Mouse (Mus musculus) kidney, embryonic 16.5 days (tissue): ENCODE data around the gene Kif1b. TPM values are rescaled to one million over a fixed set of nuclear protein-coding genes. Genes with fewer than 3 reads are reported as not detected.
A peak's percentile ranks its signal among the peaks of the same experiment; 100 is the strongest.

Experiments
- ATAC-seq: fragments of 200-750 bp; cut with Nextera tagmentation; 2 replicates; pipeline ENCODE4 v1.8.0; 2017; ENCODE audit warnings: moderate TSS enrichment; ENCODE audit not compliant: low FRiP score, low TSS enrichment
- H3K27ac ChIP-seq: fragments of 300-500 bp; sonication (generic); 2 replicates; pipeline ENCODE4 v1.5.1; 2014; ENCODE audit warnings: low read length
- H3K27me3 ChIP-seq: fragments of 300-500 bp; sonication (generic); 2 replicates; pipeline ENCODE4 v1.6.1; 2014; ENCODE audit warnings: low read length, control low read depth, mixed read lengths; ENCODE audit not compliant: insufficient read depth
- H3K36me3 ChIP-seq: fragments of 300-500 bp; sonication (generic); 2 replicates; pipeline ENCODE4 v1.6.1; 2014; ENCODE audit warnings: low read length, control low read depth, mixed read lengths; ENCODE audit not compliant: insufficient read depth
- H3K4me1 ChIP-seq: fragments of 300-500 bp; sonication (generic); 2 replicates; pipeline ENCODE4 v1.6.1; 2014; ENCODE audit warnings: low read length, control low read depth, mixed read lengths; ENCODE audit not compliant: insufficient read depth
- H3K4me2 ChIP-seq: fragments of 300-500 bp; sonication (generic); replicated peaks from 2 replicates; pipeline ENCODE4 v1.6.1; 2014; ENCODE audit warnings: low read depth, low read length
- H3K4me3 ChIP-seq: fragments of 300-500 bp; sonication (generic); 2 replicates; pipeline ENCODE4 v1.5.1; 2014; ENCODE audit warnings: mild to moderate bottlenecking, low read length
- H3K9ac ChIP-seq: fragments of 300-500 bp; sonication (generic); replicated peaks from 2 replicates; pipeline ENCODE4 v1.6.1; 2014; ENCODE audit warnings: low read length
- H3K9me3 ChIP-seq: fragments of 300-500 bp; sonication (generic); 2 replicates; pipeline ENCODE4 v1.6.1; 2016; ENCODE audit warnings: low read length, control low read depth
- WGBS: fragments of 180-500 bp; shearing (Covaris S2); extraction: QIAGEN DNeasy Blood & Tissue Kit; methylation state at CpG from one replicate; pipeline ENCODE4 v1.1.7; 2014; 5-methylcytosine and 5-hydroxymethylcytosine counted together
- polyA plus RNA-seq: library from polyadenylated mRNA; unstranded; fragments of >200 nt; fragmentation: Nextera tagmentation; extraction: Ambion mirVana; gene quantifications from 2 replicates; pipeline ENCODE4 v1.2.1, GENCODE M21; 2015

The Kif1b gene
- polyA plus RNA-seq = 25.7 and 29.9 TPM in 2 replicates

GRCm38 (mm10) chr4:149307596-149308490, at the start of gene Kif1b:
Gene Kif1b (minus strand): TSS chr4:149307693.
- no peaks in the 10 kb centered on the region for H3K27me3 ChIP-seq
- no peaks in the 10 kb centered on the region for H3K9me3 ChIP-seq
- no peaks in the 10 kb centered on the region for H3K36me3 ChIP-seq
- H3K9ac ChIP-seq = peak within 1 kb of the TSS; percentile 95
- under 1% methylated on average over 79 of the region's 79 CpGs for WGBS
- peak within 1 kb of the TSS; percentile 78 for H3K4me2 ChIP-seq
- H3K27ac ChIP-seq = peak within 1 kb of the TSS; percentile 92
- ATAC-seq = peak; percentile 99
- H3K4me3 ChIP-seq = peak within 1 kb of the TSS; percentile 94
- peaks cover 15% of the 10 kb centered on the region for H3K4me1 ChIP-seq

- Histone ChIP-seq H3K9ac (no peak overlapping the region), H3K4me1 (no peaks in the 10 kb centered on the region), H3K27ac (no peak overlapping the region), H3K9me3 (no peaks in the 10 kb centered on the region), H3K4me2 (no peak overlapping the region), H3K27me3 (no peaks in the 10 kb centered on the region), H3K4me3 (no peak overlapping the region), H3K36me3 (peaks cover 85% of the 10 kb centered on the region)
- 96% methylated on average over 8 of the region's 8 CpGs for WGBS
- no peak for ATAC-seq
Observed at GRCm38 (mm10) chr4:149354671-149355070, 47.2 kb upstream of the Kif1b start.

GRCm38 (mm10) chr4:149351596-149352150, 44.2 kb upstream of the Kif1b start:
- Histone ChIP-seq H3K9me3 (no peaks in the 10 kb centered on the region), H3K4me3 (no peak overlapping the region), H3K9ac (no peak overlapping the region), H3K36me3 (peaks cover 82% of the 10 kb centered on the region), H3K4me2 (no peak overlapping the region), H3K27ac (no peak overlapping the region), H3K27me3 (no peaks in the 10 kb centered on the region), H3K4me1 (no peaks in the 10 kb centered on the region)
- 84% methylated on average over 8 of the region's 8 CpGs for WGBS
- no peak for ATAC-seq

GRCm38 (mm10) chr4:149348963-149349362, 41.5 kb upstream of the Kif1b start:
- Histone ChIP-seq H3K4me1 (no peaks in the 10 kb centered on the region), H3K9ac (no peak overlapping the region), H3K9me3 (no peaks in the 10 kb centered on the region), H3K27ac (no peak overlapping the region), H3K4me2 (no peak overlapping the region), H3K4me3 (no peak overlapping the region), H3K36me3 (peaks cover 82% of the 10 kb centered on the region), H3K27me3 (no peaks in the 10 kb centered on the region)
- ATAC-seq = 0 out of 2 replicates have a peak, but pooled peaks have one; percentile 15
- WGBS = 73% methylated on average over 5 of the region's 5 CpGs

DNA sequence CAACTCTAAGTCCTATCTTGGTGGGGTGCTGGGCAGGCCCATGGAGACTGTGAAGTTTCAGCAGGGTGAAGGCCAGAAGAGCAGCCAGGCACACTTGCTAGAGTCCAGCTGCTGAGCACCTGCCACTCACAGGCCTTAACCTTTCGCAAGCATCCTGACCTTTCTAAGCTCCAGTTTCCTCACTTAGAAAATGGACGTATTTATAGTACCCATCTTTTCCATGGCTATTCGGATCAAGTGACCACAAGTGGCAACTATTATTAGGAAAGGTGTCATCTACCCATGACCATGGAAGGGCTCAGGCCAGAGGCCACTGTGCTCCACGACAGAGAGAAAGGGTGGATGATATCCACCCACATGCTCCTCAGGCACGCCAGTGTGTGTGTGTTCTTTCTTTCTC, 38.4 kb upstream of the Kif1b start:
- ATAC-seq = no peak
- Histone ChIP-seq H3K9ac (no peak overlapping the region), H3K27ac (no peak overlapping the region), H3K36me3 (peaks cover 77% of the 10 kb centered on the region), H3K4me3 (no peak overlapping the region), H3K27me3 (no peaks in the 10 kb centered on the region), H3K4me2 (no peak overlapping the region), H3K9me3 (no peaks in the 10 kb centered on the region), H3K4me1 (no peaks in the 10 kb centered on the region)
- 40% methylated on average over 5 of the region's 5 CpGs for WGBS

DNA sequence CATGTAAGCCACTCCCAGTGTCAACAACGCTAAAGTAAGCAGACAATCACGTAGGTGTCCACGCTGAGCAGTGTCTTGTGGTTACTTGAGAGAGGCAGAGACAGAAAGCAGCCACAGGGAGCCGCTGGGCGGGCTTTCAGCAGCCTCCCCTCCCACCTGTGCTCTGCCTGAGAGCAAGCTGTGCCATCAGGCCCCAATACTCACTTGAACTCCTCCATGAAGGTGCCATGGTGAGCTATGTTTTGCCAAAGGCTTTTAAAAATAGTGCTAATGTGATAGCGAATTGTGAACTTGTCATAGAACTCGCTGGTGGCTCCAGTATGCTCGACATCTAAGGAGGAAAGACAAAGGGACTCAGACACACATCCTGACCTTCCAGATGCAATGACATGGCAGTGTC, 36.8 kb upstream of the Kif1b start:
- Histone ChIP-seq H3K27ac (no peak overlapping the region), H3K36me3 (peaks cover 67% of the 10 kb centered on the region), H3K9me3 (no peaks in the 10 kb centered on the region), H3K4me1 (no peaks in the 10 kb centered on the region), H3K27me3 (no peaks in the 10 kb centered on the region), H3K4me2 (no peak overlapping the region), H3K4me3 (no peak overlapping the region), H3K9ac (no peak overlapping the region)
- no peak for ATAC-seq
- WGBS = 79% methylated on average over 8 of the region's 8 CpGs

DNA sequence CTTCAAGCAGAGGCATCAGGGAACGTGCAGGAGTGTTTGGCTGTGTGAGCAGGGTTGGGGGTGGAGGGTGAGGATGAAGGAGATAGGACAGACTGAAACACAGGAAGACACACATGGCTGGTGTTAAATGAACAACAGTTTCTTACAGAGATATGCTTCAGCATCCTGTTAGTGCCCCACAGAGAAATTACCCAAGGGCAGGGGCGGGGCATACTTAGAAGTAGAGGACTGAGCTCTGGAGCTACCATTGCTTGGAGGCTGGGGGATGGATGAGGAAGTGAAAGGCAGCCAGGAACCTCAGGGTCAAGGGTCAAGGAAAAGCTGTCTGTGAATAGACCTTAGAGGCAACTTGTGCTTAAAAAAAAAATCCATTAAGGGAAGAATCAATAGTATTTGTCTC, 33.2 kb upstream of the Kif1b start:
- Histone ChIP-seq H3K4me3 (no peak overlapping the region), H3K27ac (no peak overlapping the region), H3K9me3 (no peaks in the 10 kb centered on the region), H3K27me3 (no peaks in the 10 kb centered on the region), H3K4me1 (no peaks in the 10 kb centered on the region), H3K36me3 (peaks cover 64% of the 10 kb centered on the region), H3K9ac (no peak overlapping the region), H3K4me2 (no peak overlapping the region)
- WGBS = 58% methylated on average over 2 of the region's 2 CpGs
- no peak for ATAC-seq

GRCm38 (mm10) chr4:149339426-149340214, 32.1 kb upstream of the Kif1b start:
- Histone ChIP-seq H3K9me3 (no peaks in the 10 kb centered on the region), H3K36me3 (peaks cover 63% of the 10 kb centered on the region), H3K4me1 (no peaks in the 10 kb centered on the region), H3K9ac (no peak overlapping the region), H3K27me3 (no peaks in the 10 kb centered on the region), H3K27ac (no peak overlapping the region), H3K4me2 (no peak overlapping the region), H3K4me3 (no peak overlapping the region)
- ATAC-seq = no peak
- WGBS = 56% methylated on average over 5 of the region's 5 CpGs

GRCm38 (mm10) chr4:149338137-149338536, 30.6 kb upstream of the Kif1b start:
- whole genome bisulfite sequencing = 91% methylated on average over 2 of the region's 2 CpGs
- peaks cover 61% of the 10 kb centered on the region for H3K36me3 ChIP-seq

More at GRCm38 (mm10) chr4:149338137-149338536, 30.6 kb upstream of the Kif1b start:
- Histone ChIP-seq H3K9me3 (no peaks in the 10 kb centered on the region), H3K4me1 (no peaks in the 10 kb centered on the region), H3K9ac (no peak overlapping the region), H3K4me2 (no peak overlapping the region), H3K4me3 (no peak overlapping the region), H3K27me3 (no peaks in the 10 kb centered on the region), H3K27ac (no peak overlapping the region)
- ATAC-seq = no peak
